Mouse (Mus musculus): ENCODE measurements around the gene Stard8.
"Not testable (repeated sequence)": the region's sequence is repeated elsewhere in the genome, so short reads cannot be mapped to it uniquely, and the experiment has no call there.

The Stard8 gene

DNA sequence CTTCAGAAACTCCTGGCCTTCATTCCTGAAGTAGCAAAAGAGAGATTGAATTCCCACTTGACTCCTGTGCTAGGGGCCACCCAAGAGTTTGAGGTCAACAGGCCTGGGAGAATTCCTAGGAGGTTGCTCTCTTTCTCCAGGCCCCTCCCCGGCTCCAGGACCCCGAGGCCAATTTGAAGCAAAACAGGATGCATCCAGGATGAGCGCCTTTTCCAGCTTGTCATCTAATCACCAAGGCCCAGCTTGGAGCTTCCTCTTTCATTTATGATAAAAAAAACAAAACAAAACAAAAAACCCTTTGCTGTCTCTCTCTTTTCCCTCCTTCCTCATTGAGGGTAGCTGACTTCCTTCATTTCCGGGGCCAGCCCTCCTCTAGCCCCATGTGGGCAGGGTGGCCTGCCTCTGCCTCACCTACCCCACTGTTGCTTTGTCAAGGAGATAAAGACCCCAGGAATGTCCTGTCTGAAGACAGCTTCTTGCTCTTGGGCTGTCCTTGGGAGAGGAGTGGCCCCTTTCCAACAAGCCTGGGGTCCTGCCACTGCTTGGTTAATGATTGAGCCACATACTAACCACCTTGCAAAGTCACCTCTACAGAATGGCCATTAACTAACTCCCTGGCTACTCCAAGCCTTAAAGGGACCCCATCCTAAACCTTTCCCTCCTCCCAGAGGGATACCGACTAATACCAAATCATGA lies 43.5 kb downstream of the Stard8 start:
- DNase-seq (ENCODE audit: low read depth, low spot score): no peak

DNA sequence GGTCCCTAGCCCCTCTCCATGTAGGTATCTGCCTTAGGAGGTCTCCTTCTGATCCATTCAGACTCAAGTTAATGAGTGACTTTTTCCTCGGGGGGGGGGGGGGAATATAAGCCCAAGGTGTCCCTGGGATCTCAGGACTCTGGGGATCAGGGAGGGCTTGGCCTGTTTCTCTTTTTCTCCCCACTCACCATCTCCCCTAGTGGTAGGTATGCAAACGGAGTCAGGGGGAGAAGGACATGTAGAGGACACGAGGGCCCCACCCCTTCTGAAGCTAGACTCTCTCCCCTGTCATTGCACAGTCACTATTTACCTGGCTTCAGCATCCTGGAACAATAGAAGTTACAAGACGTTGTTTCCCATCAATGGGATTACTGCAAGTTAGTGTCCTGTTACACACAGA lies 45.1 kb downstream of the Stard8 start:
- no peak for DNase-seq (ENCODE audit: low read depth, low spot score)

DNA sequence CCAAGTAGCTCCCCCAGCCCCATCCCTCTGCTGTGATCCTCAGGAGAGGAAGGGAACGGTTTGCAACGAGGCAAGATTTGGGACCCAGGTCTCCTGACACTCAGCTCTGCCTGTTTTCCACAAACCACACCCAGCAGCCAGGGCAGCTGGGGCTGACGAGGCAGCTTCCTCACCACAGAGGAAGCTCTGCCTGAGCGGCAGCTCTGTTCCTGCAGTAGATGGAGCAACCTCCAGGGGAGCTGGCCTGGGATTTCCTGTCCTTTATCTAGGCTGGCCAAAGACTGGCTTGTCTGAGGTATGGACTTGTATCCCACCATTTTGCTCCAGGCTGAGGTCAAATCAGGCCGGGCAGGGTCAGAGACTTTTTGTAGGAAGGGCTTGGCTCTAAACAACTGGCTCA lies 46.2 kb downstream of the Stard8 start:
- DNase-seq (ENCODE audit: low read depth, low spot score): peak; percentile 37

DNA sequence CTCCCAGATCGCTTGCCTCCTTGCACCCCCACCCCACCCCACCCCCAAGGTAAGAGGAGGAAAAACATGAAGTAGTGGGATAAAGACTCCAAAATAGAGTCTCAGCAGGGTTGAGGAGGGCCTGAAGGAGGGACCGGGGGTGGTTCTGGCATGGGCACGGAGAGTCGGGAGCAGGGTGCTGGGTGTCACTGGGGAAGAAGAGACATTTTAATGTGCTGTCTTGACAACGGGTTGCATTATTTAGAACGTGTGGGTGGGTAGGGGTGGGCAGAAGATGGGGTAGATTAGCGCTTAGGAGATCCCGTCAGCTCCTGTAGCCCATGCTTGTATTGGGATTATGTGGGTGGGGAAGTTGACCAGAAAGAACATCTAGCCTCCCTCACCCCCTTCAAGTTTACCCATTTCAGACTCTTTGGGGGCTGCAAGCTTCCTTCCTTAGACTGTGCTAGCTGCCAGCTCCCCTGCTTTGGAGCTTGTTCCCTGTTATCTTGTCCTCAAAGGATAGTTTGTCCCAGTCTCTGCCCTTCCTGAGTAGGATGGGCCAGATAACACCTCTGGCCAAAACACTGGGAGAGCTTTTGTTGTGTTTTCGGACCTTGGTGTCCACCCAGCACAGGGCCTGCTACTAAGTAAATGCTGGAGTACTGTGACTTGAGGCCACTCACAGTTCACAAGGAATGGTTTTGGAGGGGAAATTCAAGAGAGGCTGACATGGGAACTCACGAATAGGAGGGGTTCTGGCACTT lies 47.9 kb downstream of the Stard8 start:
- DNase-seq (ENCODE audit: low read depth, low spot score): no peak

DNA sequence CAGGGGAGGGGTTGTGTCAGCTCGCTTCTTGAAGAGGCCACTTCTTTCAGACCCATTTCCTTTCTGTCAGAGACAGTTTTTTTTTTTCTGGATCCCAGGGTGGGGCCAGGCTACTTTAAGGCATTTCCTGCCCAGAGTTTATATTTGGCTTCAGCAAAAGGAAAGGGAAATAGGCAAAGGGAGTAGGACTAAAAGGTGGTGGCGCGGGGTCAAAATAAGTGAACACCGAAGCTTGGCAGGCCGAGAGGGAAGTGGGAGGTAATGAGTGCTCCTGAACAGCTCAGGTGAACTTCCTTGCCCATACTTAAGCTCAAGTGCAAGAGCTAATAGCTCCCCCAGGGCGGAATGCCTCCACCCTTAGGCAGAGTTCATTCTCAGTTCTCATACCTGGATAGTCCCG lies 49.2 kb downstream of the Stard8 start:
- DNase-seq (ENCODE audit: low read depth, low spot score): no peak

DNA sequence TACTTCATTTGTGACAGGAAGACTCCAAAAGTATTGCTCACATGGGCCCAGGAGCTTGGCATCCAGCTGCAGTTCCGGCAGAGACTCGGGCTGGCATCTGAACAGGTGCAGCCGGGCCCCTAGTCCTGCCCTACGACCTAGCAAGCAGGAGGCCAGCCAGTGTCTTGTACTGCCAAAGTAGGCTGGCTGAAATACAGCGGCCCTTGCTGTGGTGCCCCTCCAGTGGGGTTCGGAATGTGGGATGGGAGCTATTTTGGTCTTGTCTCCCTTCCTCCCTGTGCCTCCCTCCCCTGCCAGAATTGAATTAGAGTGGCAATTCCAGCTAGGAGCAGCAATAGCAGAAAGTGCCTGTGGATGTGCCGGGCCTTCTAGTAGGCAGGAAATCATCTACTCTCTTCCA lies 51.5 kb downstream of the Stard8 start:
- DNase-seq (ENCODE audit: low read depth, low spot score): peak; percentile 64

DNA sequence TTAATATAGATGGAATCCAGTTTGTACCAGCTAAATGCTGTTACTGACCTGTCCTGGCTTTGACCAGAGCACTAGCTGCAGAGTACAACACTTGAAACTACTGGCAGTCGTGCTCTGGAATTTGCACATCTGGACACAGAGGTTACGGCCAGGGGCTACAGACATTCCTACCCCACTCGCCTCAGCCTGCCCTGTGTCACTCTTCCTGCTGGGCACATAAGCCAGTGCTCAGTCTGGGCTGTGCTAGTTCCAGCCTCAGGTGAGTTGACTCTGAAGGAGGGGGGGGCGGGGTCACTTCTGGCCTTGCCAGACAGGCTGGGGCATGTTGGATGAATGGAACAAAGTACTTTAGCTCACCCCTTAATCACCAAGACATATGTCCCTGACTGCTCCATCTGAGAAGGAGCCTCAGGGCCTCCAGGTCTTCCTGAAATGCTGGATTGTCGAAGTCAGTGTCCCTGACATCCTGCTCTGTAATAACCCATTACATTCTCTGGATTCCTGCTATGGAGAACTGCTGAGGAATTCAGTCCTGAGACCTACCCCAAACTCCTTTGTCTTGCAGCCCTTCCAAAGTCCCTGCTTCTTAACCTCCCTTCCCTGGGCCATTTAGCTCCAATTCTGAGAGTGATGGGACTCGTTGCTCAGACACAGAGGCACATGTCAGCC lies 54.9 kb downstream of the Stard8 start:
- no peak for DNase-seq (ENCODE audit: low read depth, low spot score)

DNA sequence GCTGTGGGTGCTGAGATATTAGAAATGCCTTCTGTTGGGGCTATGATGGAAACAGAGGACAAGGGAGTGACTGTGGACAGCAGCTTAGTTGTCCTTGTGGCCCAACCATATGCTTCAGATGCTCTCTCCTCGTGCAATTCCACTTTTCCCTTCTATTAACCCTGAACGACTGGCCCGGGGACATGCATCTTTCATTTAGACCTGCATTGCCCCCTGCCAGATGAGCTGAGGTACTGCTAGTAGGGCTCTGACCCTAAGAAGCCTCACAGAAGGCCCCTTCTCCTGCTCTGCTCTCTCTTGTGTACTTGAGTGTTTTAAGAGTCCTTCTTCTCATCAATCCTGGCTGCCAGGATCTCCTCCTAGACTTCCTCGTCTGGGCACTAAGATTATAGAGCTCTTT lies 56.1 kb downstream of the Stard8 start:
- no peak for DNase-seq (ENCODE audit: low read depth, low spot score)

DNA sequence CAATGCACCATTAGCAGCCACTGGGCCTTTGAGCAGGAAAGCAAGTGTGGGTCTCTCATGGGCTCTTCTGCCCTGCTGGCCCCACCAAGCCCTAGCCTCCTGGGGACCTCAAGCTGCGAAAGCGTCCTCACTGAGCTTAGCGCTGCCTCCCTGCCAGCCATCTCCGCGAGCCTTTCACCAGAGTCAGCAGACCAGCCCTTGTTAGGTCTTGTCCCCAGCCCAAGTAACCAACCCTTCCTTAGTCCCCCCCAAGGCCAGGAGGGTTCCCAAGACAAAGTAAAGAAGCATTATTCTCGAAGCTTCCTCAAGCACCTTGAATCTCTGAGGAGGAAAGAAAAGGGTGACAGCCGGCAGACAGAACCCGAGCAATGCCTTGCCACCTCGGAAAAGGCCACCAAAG lies 62.5 kb downstream of the Stard8 start:
- DNase-seq (ENCODE audit: low read depth, low spot score): no peak

DNA sequence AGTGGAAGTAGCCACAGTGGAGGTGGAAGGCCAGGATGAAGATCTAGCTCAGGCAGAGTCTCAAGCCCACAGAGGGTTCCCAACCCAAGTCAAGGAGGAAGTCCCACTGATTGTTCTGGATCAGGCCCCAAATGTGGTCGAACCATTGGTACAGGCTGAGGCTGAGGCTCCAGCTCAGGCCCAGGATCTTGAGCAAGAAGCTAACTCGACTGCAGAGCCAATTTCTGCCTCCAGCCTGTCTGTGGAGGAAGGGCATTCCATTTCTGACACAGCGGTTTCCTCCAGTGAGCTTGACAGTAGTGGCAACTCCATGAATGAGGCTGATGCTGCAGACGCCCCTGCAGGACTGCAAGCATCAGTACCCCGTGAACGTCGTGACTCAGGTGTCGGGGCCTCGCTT lies 63.5 kb downstream of the Stard8 start:
- DNase-seq (ENCODE audit: low read depth, low spot score): no peak

DNA sequence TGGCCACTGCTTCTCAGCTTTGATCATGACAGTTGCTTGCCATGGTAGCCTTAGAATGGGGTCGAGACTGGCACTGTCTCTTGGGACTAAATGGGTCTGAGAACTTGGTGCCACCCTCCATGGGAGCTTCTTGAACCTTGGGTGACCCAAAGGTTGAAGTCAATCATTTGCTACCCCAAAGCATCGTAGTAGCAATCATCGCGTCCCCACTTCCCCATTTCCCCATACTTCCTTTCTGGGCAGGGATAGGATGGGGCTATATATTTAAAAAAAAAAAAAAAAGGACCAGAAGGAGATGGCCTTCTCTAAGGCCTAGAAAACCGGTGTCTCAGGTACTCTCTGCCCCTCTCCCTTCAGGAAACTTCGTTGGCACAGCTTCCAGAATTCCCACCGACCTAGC lies 64.2 kb downstream of the Stard8 start:
- no peak for DNase-seq (ENCODE audit: low read depth, low spot score)

DNA sequence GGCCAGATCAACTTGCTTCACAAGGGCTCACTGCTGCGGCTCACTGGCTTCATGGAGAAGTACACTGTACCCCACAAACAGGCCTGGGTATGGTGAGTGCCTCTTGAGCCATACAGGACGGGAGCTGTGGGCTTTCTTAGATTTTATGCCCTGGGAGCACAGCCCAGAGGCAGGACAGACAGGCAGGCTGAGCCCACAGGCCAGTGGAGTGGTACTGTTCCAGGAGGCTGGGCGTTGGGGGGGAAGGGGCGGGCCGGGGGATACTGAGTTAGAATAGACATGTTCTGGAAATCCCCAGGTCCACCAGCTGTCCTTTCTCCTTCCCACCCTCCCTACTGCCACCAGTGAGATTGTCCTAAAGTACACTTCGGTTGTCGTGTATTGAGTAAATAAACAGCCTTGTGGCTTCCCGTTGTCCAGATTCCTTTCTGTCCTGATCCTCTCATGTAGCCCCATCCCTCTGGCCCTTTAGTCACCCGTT lies 64.7 kb downstream of the Stard8 start:
- DNase-seq (ENCODE audit: low read depth, low spot score): no peak

DNA sequence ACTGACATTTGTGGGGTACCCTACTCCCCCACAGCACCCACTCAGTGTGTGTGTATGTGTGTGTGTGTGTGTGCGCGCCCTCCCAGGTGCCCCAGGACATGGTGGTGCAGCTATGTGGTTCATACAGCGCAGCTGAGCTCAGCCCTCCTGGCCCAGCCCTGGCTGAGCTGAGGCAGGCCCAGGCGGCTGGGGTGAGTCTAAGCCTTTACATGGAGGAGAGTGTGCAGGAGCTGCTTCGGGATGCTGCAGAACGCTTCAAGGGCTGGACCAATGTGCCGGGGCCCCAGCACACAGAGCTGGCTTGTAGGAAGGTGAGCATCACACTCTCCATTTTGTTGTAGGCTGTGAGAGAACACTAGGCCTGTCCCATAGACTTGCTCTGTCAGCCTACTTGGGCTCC lies 68.1 kb downstream of the Stard8 start:
- DNase-seq (ENCODE audit: low read depth, low spot score): no peak

DNA sequence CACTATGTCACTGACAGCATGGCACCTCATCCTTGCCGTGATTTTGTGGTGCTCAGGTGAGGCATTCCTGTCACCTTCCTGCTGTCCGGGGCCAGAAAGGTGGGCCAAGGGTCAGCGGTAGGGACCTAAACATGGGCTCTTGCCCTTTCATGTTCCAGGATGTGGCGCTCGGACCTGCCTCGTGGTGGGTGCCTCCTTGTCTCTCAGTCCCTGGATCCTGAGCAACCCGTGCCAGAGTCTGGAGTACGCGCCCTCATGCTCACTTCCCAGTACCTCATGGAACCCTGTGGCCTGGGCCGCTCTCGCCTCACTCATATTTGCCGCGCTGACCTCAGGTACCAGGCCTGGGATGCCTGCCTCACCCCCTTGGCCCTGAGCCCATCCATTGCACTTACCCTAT lies 69.5 kb downstream of the Stard8 start:
- DNase-seq (ENCODE audit: low read depth, low spot score): no peak

DNA sequence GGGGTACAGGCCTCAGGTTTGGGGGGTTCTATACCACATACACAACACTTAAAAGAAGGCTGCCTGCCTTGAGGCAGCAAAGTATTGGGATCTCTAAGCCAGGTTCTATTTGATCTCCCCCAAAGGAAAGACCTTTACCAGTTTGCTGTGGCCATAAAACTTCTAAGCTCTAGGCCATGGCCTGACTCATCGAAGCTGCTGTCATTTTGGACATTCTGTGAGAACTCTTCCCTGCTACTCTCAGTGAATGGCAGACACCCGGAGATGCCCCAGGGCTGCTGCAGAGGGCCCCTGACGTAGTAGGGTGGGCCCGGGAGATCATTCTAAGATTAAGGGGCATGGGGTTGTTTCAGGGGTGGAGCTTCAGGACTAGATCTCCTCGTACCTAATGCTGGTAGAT lies 72.1 kb downstream of the Stard8 start:
- DNase-seq (ENCODE audit: low read depth, low spot score): no peak

DNA sequence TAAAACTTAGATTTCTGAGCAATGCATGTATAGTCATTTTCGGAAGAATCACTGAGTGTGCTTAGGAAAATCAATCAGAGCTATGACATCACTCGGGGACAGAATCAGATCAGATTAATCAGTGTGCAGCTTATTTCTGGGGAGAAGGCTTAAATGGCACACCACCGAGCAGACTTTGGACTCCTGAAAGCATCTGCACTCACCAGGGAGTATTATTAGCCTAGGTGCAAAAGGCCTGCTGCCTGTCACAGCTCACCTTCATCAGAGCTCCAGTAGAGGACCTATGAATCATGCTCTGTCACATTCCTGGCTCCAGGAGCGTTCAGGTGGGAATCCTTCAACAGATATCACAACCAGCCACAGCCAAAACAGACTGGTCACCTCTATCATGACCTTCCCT lies 73.4 kb downstream of the Stard8 start:
- DNase-seq (ENCODE audit: low read depth, low spot score): no peak

DNA sequence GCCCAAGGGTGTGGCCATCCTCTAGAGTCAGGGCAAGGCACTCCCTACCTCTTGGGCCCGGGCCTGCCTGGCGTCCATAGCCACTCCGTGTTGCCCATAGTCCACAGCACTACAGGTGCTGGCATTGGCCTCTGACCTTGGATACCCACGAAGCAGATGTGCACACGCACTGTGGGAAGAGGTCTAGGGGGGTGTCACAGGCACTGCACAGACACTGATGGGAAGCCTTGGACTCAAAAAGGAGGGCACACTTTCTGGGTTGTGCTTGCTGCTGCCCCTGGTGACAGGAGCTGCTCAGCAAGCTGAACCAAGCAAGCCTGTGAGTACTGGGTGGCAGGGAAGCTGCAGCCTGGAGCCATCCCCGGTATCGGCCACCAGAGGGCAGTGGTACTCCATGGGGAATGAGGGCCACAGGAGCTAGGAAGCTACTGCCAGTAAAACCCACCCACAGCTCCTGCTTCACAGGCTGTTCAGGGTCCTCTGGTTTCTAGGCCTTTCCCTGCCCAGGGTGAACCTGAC lies 75.4 kb downstream of the Stard8 start:
- not testable (repeated sequence) for DNase-seq (ENCODE audit: low read depth, low spot score)

DNA sequence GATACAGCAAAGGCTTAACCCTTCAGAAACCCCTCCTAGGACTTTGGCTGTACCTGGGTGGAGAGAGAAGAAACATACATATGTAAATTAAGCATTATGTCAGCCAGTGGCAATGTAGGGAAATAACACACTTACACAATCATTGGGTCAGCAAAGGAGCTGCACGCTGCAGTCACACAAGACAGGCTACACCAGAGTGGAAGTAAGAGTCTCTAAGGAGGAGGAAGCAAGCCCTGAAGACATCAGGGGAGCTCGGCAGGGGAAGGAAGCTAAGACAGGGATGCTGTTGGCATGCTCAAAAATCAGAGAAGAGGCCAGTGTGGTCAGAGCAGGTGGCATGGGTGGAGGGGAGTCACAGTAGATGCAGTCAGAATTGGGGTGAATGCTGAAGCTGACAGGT lies 89.7 kb downstream of the Stard8 start:
- DNase-seq (ENCODE audit: low read depth, low spot score): no peak

DNA sequence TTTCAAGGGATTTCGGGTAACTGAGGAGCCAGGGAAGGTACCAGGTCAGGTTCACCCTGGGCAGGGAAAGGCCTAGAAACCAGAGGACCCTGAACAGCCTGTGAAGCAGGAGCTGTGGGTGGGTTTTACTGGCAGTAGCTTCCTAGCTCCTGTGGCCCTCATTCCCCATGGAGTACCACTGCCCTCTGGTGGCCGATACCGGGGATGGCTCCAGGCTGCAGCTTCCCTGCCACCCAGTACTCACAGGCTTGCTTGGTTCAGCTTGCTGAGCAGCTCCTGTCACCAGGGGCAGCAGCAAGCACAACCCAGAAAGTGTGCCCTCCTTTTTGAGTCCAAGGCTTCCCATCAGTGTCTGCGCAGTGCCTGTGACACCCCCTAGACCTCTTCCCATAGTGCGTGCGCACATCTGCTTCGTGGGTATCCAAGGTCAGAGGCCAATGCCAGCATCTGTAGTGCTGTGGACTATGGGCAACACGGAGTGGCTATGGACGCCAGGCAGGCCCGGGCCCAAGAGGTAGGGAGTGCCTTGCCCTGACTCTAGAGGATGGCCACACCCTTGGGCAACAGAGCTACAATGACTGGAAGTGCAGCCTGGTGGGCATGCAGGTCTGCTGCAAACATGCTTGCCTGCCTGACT lies 108.2 kb downstream of the Stard8 start:
- DNase-seq (ENCODE audit: low read depth, low spot score): not testable (repeated sequence)

DNA sequence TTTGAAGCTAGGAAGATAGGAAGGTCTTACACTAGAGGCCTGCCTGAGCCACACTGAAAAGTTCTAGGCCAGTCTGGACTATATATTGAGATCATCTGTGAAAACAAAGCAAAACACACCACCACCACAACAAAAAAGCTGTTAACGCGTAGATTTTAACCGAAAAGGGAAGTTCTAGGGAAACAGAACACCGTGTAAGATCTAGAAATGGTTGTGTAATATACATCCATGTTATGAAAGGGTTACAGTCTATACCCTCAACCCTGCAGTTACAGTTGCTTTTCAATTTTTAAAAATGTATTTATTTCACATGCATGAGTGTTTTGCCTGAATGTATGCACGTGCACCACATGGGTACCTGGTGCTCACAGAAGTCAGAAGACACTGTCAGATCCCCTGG lies 116.5 kb downstream of the Stard8 start:
- DNase-seq (ENCODE audit: low read depth, low spot score): no peak

Measured in skeletal muscle tissue, adult 2 months (tissue).